Mouse (Mus musculus) heart, embryonic 11.5 days (tissue): ENCODE measurements around the gene Ctdspl. TPM values are rescaled to one million over a fixed set of nuclear protein-coding genes. Genes with fewer than 3 reads are reported as not detected.

ENCODE experiments used
- ATAC-seq: fragments of 200-750 bp; cut with Nextera tagmentation; replicated peaks from 2 replicates; pipeline ENCODE4 v1.8.0; 2017; ENCODE audit warnings: moderate library complexity; ENCODE audit not compliant: insufficient number of reproducible peaks, low FRiP score, low TSS enrichment
- H3K27ac ChIP-seq: fragments of 300-500 bp; sonication (generic); 2 replicates; pipeline ENCODE4 v1.5.1; 2014; ENCODE audit warnings: mild to moderate bottlenecking, low read depth, low read length
- H3K27me3 ChIP-seq: fragments of 300-500 bp; sonication (generic); 2 replicates; pipeline ENCODE4 v1.6.1; 2014; ENCODE audit warnings: mild to moderate bottlenecking, low read length, mixed read lengths; ENCODE audit not compliant: control insufficient read depth, insufficient read depth
- H3K36me3 ChIP-seq: fragments of 300-500 bp; sonication (generic); 2 replicates; pipeline ENCODE4 v1.6.1; 2014; ENCODE audit warnings: mild to moderate bottlenecking, low read length, moderate library complexity, mixed read lengths; ENCODE audit not compliant: control insufficient read depth, insufficient read depth
- H3K4me1 ChIP-seq: fragments of 300-500 bp; sonication (generic); 2 replicates; pipeline ENCODE4 v1.6.1; 2014; ENCODE audit warnings: low read length; ENCODE audit not compliant: control insufficient read depth, insufficient read depth
- H3K4me2 ChIP-seq: fragments of 300-500 bp; sonication (generic); 2 replicates; pipeline ENCODE4 v1.6.1; 2014; ENCODE audit warnings: mild to moderate bottlenecking, moderate library complexity
- H3K4me3 ChIP-seq: fragments of 300-500 bp; sonication (generic); 2 replicates; pipeline ENCODE4 v1.5.1; 2014; ENCODE audit warnings: low read depth, low read length
- H3K9ac ChIP-seq: fragments of 300-500 bp; sonication (generic); 2 replicates; pipeline ENCODE4 v1.6.1; 2014; ENCODE audit warnings: mild to moderate bottlenecking, low read depth, low read length, moderate library complexity
- H3K9me3 ChIP-seq: fragments of 300-500 bp; sonication (generic); replicated peaks from 2 replicates; pipeline ENCODE4 v1.6.1; 2016; ENCODE audit warnings: low read length; ENCODE audit not compliant: control insufficient read depth
- WGBS: fragments of 180-500 bp; shearing (Covaris S2); extraction: QIAGEN DNeasy Blood & Tissue Kit; methylation state at CpG from one replicate; pipeline ENCODE4 v1.1.7; 2014; ENCODE audit not compliant: insufficient replicate concordance; 5-methylcytosine and 5-hydroxymethylcytosine counted together
- microRNA-seq: library from miRNA; unstranded; fragments of <30 nt; microRNA quantifications from one replicate; pipeline ENCODE4, GENCODE M21; 2016; ENCODE audit warnings: borderline number of aligned reads
- polyA plus RNA-seq: library from polyadenylated mRNA; unstranded; fragments of >200 nt; fragmentation: Nextera tagmentation; extraction: Ambion mirVana; gene quantifications from 2 replicates; pipeline ENCODE4 v1.2.1, GENCODE M21; 2014

Ctdspl gene
- polyA plus RNA-seq, 1 experiment from 2014 or later: 10.5 TPM

- WGBS: 65% methylated on average over 12 of the region's 12 CpGs
- peaks cover 15% of the 10 kb centered on the region for H3K27me3 ChIP-seq
- H3K4me3 ChIP-seq: peak overlapping the region; percentile 63; the same call in 1 of the 2 replicates
- no peak overlapping the region for H3K27ac ChIP-seq
- no peaks in the 10 kb centered on the region for H3K9me3 ChIP-seq
- no peak overlapping the region for H3K9ac ChIP-seq
- no peak for ATAC-seq
- peak overlapping the region; percentile 95 for H3K4me2 ChIP-seq
- peaks cover 29% of the 10 kb centered on the region for H3K4me1 ChIP-seq
- H3K36me3 ChIP-seq: no peaks in the 10 kb centered on the region
Observed at GRCm38 (mm10) chr9:119091581-119092310, 165.5 kb downstream of the Ctdspl start.

- H3K9me3 ChIP-seq: no peaks in the 10 kb centered on the region
- WGBS: 4% methylated on average over 45 of the region's 45 CpGs
- no peak overlapping the region for H3K27ac ChIP-seq
- H3K27me3 ChIP-seq: peaks cover 15% of the 10 kb centered on the region
- no peak for ATAC-seq
- no peaks in the 10 kb centered on the region for H3K36me3 ChIP-seq
- H3K4me3 ChIP-seq: peak overlapping the region; percentile 63
- peak overlapping the region; percentile 95 for H3K4me2 ChIP-seq
- H3K4me1 ChIP-seq: peaks cover 24% of the 10 kb centered on the region
- H3K9ac ChIP-seq: peak overlapping the region; percentile 75
Observed at GRCm38 (mm10) chr9:119092473-119093418, 166.5 kb downstream of the Ctdspl start.

Small RNA genes within 50 kb of the gene (microRNA-seq; reads per million reads assigned to microRNA genes)
- 12.4 reads per million, percentile 47 among the genes with 10 or more reads in this experiment for gene Mir26a-1

Other genes with a start within 250 kb of the Ctdspl start
- gene Vill, start 126.3 kb downstream of the Ctdspl start, polyA plus RNA-seq: 12.3 and 13.5 TPM in 2 replicates
- 18.0 and 18.2 TPM in 2 replicates for gene Plcd1, start 167.0 kb downstream of the Ctdspl start, polyA plus RNA-seq
- gene Dlec1, start 176.0 kb downstream of the Ctdspl start, polyA plus RNA-seq: 0.31 and 0.56 TPM in 2 replicates
- gene Acaa1b, start 230.6 kb downstream of the Ctdspl start, polyA plus RNA-seq: 0.50 TPM in 1 of 2 replicates, not detected in the other
- gene Gm47289, start 232.7 kb downstream of the Ctdspl start, polyA plus RNA-seq: not detected in 2 replicates